14 mouse cellular contexts compared by ENCODE assay signal in genomic region chr4:155148453-155148852, GRCm38 (mm10).
A peak's percentile ranks its signal among the peaks of the same experiment; 100 is the strongest.
DNase-seq lines count a peak whose midpoint lies in the region; ATAC-seq and TF ChIP-seq lines count a peak whose summit lies in the region.
"Had no signal": no experiment of that assay in that cellular context is flagged by ENCODE, and none has a peak within 500 bp of the region (broad histone marks: within the 10 kb centered on the region; RNA-seq: fewer than 3 reads in every experiment).

No protein-coding gene starts in this region.

- no peak overlapping the region for H3K9ac ChIP-seq in midbrain, embryonic 14.5 days (replicated peaks; ENCODE audit: low read length)
- H3K9ac ChIP-seq in stomach, postnatal 0 days (ENCODE audit: low read length): 0 out of 2 replicates have a peak overlapping the region, but pooled peaks have one; percentile 13
- no peak overlapping the region for H3K9ac ChIP-seq in heart, embryonic 12.5 days

- DNase-seq in kidney, adult 2 months: no peak
- DNase-seq in kidney, postnatal 14 days: no peak
- no peak for DNase-seq in midbrain, embryonic 10.5 days (ENCODE audit: low spot score)
- no peak for DNase-seq in midbrain, embryonic 14.5 days
- no peak for DNase-seq in limb, embryonic 10.5 days (ENCODE audit: low spot score)
- DNase-seq in stomach, postnatal 0 days (ENCODE audit: low spot score): no peak
- DNase-seq in yolk sac, embryonic 10.5 days (ENCODE audit: low spot score): no peak
- DNase-seq: B cell, adult 2 months; cerebellum, adult 8-10 months; right cerebral cortex, adult 18-20 months; spleen, adult 18-20 months; thymus, postnatal 14 days had no signal

- no peaks in the 10 kb centered on the region for H3K27me3 ChIP-seq in kidney, adult 2 months (replicated peaks; ENCODE audit: control insufficient read depth, insufficient read depth, low read length)
- H3K27me3 ChIP-seq in midbrain, embryonic 10.5 days (ENCODE audit: low read depth, poor library complexity, severe bottlenecking): peaks cover 31% of the 10 kb centered on the region
- no peaks in the 10 kb centered on the region for H3K27me3 ChIP-seq in midbrain, embryonic 14.5 days (ENCODE audit: control insufficient read depth, insufficient read depth, low read length)
- peaks cover 28% of the 10 kb centered on the region for H3K27me3 ChIP-seq in limb, embryonic 10.5 days (ENCODE audit: low read depth, poor library complexity, severe bottlenecking)
- H3K27me3 ChIP-seq in stomach, postnatal 0 days (ENCODE audit: control insufficient read depth, insufficient read depth, low read length): no peaks in the 10 kb centered on the region
- no peaks in the 10 kb centered on the region for H3K27me3 ChIP-seq in heart, embryonic 12.5 days (replicated peaks)

- no peak overlapping the region for H3K4me3 ChIP-seq in kidney, adult 2 months (ENCODE audit: insufficient read depth, low read depth, low read length)
- no peak overlapping the region for H3K4me3 ChIP-seq in midbrain, embryonic 10.5 days
- no peak overlapping the region for H3K4me3 ChIP-seq in midbrain, embryonic 14.5 days (replicated peaks; ENCODE audit: low read depth, low read length)
- no peak overlapping the region for H3K4me3 ChIP-seq in limb, embryonic 10.5 days
- no peak overlapping the region for H3K4me3 ChIP-seq in stomach, postnatal 0 days (ENCODE audit: low read depth, low read length)
- no peak overlapping the region for H3K4me3 ChIP-seq in heart, embryonic 12.5 days

- no peak for TF ChIP-seq CTCF in kidney, adult 2 months (conservative IDR thresholded peaks at IDR 0.05; ENCODE audit: insufficient read depth, insufficient read length, low read depth, low read length)
- no peak for TF ChIP-seq CTCF in stomach, postnatal 0 days (IDR thresholded peaks at IDR 0.05; ENCODE audit: low read depth)

- peak overlapping the region; percentile 84 for H3K27ac ChIP-seq in kidney, adult 2 months (ENCODE audit: insufficient read depth, low read depth, low read length)
- H3K27ac ChIP-seq in midbrain, embryonic 10.5 days (replicated peaks): 0 out of 2 replicates have a peak overlapping the region, but pooled peaks have one; percentile 28
- no peak overlapping the region for H3K27ac ChIP-seq in midbrain, embryonic 14.5 days (replicated peaks; ENCODE audit: low read depth, low read length)
- peak overlapping the region; percentile 56; the same call in 1 of the 2 replicates for H3K27ac ChIP-seq in limb, embryonic 10.5 days
- H3K27ac ChIP-seq in stomach, postnatal 0 days (replicated peaks): peak overlapping the region; percentile 97
- no peak overlapping the region for H3K27ac ChIP-seq in heart, embryonic 12.5 days (ENCODE audit: poor library complexity, severe bottlenecking)

- 76% methylated on average over 4 of the region's 4 CpGs for WGBS in kidney, adult 2 months
- 89% methylated on average over 4 of the region's 4 CpGs for WGBS in midbrain, embryonic 10.5 days
- 90% methylated on average over 4 of the region's 4 CpGs for WGBS in midbrain, embryonic 14.5 days
- 80% methylated on average over 4 of the region's 4 CpGs for WGBS in limb, embryonic 10.5 days
- 61% methylated on average over 4 of the region's 4 CpGs for WGBS in stomach, postnatal 0 days
- 50% methylated on average over 4 of the region's 4 CpGs for WGBS in heart, embryonic 12.5 days

- ATAC-seq in midbrain, embryonic 14.5 days (ENCODE audit: low FRiP score, low TSS enrichment): no peak
- no peak for ATAC-seq in stomach, postnatal 0 days (ENCODE audit: low FRiP score, low TSS enrichment)
- no peak for ATAC-seq in heart, embryonic 12.5 days (ENCODE audit: insufficient number of reproducible peaks, low FRiP score)
- ATAC-seq: forebrain, embryonic 14.5 days had no signal

- peaks cover 34% of the 10 kb centered on the region for H3K4me1 ChIP-seq in kidney, adult 2 months (ENCODE audit: control insufficient read depth, insufficient read depth, low read length)
- peaks cover 63% of the 10 kb centered on the region for H3K4me1 ChIP-seq in midbrain, embryonic 10.5 days
- peaks cover 24% of the 10 kb centered on the region for H3K4me1 ChIP-seq in midbrain, embryonic 14.5 days (ENCODE audit: control insufficient read depth, insufficient read depth, low read length)
- H3K4me1 ChIP-seq in limb, embryonic 10.5 days: peaks cover 69% of the 10 kb centered on the region
- H3K4me1 ChIP-seq in stomach, postnatal 0 days (replicated peaks; ENCODE audit: control insufficient read depth, insufficient read depth): peaks cover 22% of the 10 kb centered on the region
- peaks cover 65% of the 10 kb centered on the region for H3K4me1 ChIP-seq in heart, embryonic 12.5 days (replicated peaks)

- no peak overlapping the region for H3K4me2 ChIP-seq in midbrain, embryonic 14.5 days (ENCODE audit: low read length)
- H3K4me2 ChIP-seq in stomach, postnatal 0 days (replicated peaks; ENCODE audit: low read depth): no peak overlapping the region
- no peak overlapping the region for H3K4me2 ChIP-seq in heart, embryonic 12.5 days

- TF ChIP-seq POLR2A in kidney, adult 2 months (IDR thresholded peaks at IDR 0.05; ENCODE audit: low read depth, low read length): no peak

- no peaks in the 10 kb centered on the region for H3K9me3 ChIP-seq in midbrain, embryonic 10.5 days (replicated peaks)
- H3K9me3 ChIP-seq in midbrain, embryonic 14.5 days (ENCODE audit: control insufficient read depth, low read length): no peaks in the 10 kb centered on the region
- H3K9me3 ChIP-seq in limb, embryonic 10.5 days (replicated peaks): no peaks in the 10 kb centered on the region
- H3K9me3 ChIP-seq in stomach, postnatal 0 days (ENCODE audit: control insufficient read depth, low read length): no peaks in the 10 kb centered on the region
- no peaks in the 10 kb centered on the region for H3K9me3 ChIP-seq in heart, embryonic 12.5 days (replicated peaks)

- no peaks in the 10 kb centered on the region for H3K36me3 ChIP-seq in kidney, adult 2 months (ENCODE audit: control insufficient read depth, insufficient read depth, low read length)
- H3K36me3 ChIP-seq in midbrain, embryonic 10.5 days: peaks cover 11% of the 10 kb centered on the region
- peaks cover 2% of the 10 kb centered on the region; the same call in 1 of the 2 replicates for H3K36me3 ChIP-seq in midbrain, embryonic 14.5 days (ENCODE audit: control insufficient read depth, insufficient read depth, low read length)
- peaks cover 12% of the 10 kb centered on the region for H3K36me3 ChIP-seq in limb, embryonic 10.5 days
- H3K36me3 ChIP-seq in stomach, postnatal 0 days (ENCODE audit: control insufficient read depth, insufficient read depth, low read length): no peaks in the 10 kb centered on the region
- peaks cover 8% of the 10 kb centered on the region for H3K36me3 ChIP-seq in heart, embryonic 12.5 days

- TF ChIP-seq EP300 in stomach, postnatal 0 days (optimal IDR thresholded peaks at IDR 0.05): no peak

Comparison
In these comparisons a context has a peak if more than half of its experiments do, and no peak if none do; other contexts are left out.
1. H3K27ac ChIP-seq: peak in kidney, adult 2 months (single experiment), midbrain, embryonic 10.5 days (single experiment), limb, embryonic 10.5 days (single experiment) and stomach, postnatal 0 days (single experiment); none in midbrain, embryonic 14.5 days (single experiment) and heart, embryonic 12.5 days (single experiment).